Mouse (Mus musculus): ENCODE measurements around the gene Oca2. TPM values are rescaled to one million over a fixed set of nuclear protein-coding genes. Genes with fewer than 3 reads are reported as not detected.

Gene Oca2
- polyA plus RNA-seq, 1 experiment = not detected

DNA sequence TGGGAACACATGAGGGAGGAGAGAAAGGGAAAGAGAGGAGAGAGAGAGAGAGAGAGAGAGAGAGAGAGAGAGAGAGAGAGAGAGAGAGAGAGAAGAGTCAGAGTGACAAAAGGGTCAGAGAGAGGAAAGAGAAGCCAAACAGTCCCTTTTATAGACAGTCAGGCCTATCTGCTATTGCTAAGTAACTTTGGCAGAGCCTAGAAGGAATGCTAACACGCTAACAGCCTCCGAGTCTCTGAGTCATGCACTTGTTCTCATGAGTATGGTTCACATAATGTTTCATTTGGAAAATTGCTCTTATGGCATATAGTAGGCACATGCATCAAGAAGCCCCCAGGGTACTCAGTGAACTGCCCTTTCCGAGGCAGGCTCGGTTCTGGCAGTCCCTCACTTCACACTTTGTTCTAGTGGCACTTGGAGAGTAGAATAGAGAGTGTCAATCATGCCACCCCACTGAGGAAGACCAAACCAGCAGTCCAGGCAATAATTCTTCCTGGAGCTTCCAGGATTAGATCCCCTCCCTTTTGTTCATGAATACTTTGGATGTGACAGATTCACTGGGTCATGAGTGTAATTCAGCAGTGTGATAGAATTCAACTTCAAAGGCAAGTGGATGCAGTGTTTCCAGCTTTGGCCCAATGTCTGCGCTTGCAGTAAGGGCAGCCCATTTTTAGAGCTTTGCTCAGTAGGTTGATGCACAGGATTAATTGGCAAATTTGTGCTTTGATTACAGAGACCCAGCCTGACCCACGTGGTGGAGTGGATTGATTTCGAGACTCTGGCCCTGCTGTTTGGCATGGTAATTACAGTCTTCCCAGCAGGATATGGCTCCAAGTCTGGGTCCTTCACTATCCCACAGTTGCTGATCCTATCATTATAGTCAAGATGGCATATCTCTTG lies 76.3 kb downstream of the Oca2 start:
- H3K36me3 ChIP-seq (ENCODE audit: control insufficient read depth, insufficient read depth) = no peaks in the 10 kb centered on the region
- H3K27me3 ChIP-seq (ENCODE audit: control insufficient read depth, insufficient read depth, insufficient read length) = no peaks in the 10 kb centered on the region
- H3K79me3 ChIP-seq (ENCODE audit: low read depth) = no peaks in the 10 kb centered on the region
- no peak overlapping the region for H3ac ChIP-seq (ENCODE audit: control insufficient read depth, insufficient read length, low read depth)
- H3K4me3 ChIP-seq (ENCODE audit: insufficient read depth, poor library complexity, severe bottlenecking) = no peak overlapping the region
- no peak for TF ChIP-seq MYOG (IDR thresholded peaks at IDR 0.05; ENCODE audit: control insufficient read depth, extremely low read depth, insufficient read length)
- no peak for TF ChIP-seq MYOD1 (IDR thresholded peaks at IDR 0.05; ENCODE audit: control insufficient read depth, insufficient read length, low read depth)
- no peak for TF ChIP-seq FOSL1 (IDR thresholded peaks at IDR 0.05; ENCODE audit: insufficient read depth, low read length, poor library complexity, severe bottlenecking)
- no peak for TF ChIP-seq MAX (IDR thresholded peaks at IDR 0.05)
- no peak for TF ChIP-seq CTCF (IDR thresholded peaks at IDR 0.05; ENCODE audit: control insufficient read depth, insufficient read depth, insufficient read length)
- TF ChIP-seq CEBPB (IDR thresholded peaks at IDR 0.05; ENCODE audit: low read depth) = no peak
- no peak for TF ChIP-seq USF1 (IDR thresholded peaks at IDR 0.05; ENCODE audit: low read depth)
- no peaks in the 10 kb centered on the region for H3K79me2 ChIP-seq (ENCODE audit: control insufficient read depth, insufficient read depth)

DNA sequence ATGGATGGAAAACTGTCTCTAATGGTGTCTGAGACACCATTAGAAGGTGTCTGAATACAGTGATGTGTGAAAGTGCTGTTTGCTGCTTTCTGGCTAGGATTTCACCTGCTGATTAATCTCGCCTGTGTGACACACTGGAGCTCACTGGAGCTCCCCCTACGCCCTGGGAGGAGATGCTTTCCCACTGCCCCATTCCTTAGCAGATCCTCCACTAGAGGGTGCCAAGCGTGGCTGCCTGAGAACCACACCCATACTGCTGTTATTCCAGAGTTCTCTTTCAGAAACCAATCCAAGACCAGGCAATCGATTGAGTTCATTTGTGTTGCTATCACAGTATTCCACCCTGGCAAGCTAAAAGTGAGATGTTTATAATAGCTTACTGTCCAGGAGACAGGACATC lies 88.2 kb downstream of the Oca2 start:
- Histone ChIP-seq H3ac (ENCODE audit: control insufficient read depth, insufficient read length, low read depth) (no peak overlapping the region), H3K79me2 (ENCODE audit: control insufficient read depth, insufficient read depth) (no peaks in the 10 kb centered on the region), H3K79me3 (ENCODE audit: low read depth) (no peaks in the 10 kb centered on the region), H3K4me3 (ENCODE audit: insufficient read depth, poor library complexity, severe bottlenecking) (no peak overlapping the region), H3K27me3 (ENCODE audit: control insufficient read depth, insufficient read depth, insufficient read length) (no peaks in the 10 kb centered on the region), H3K36me3 (ENCODE audit: control insufficient read depth, insufficient read depth) (no peaks in the 10 kb centered on the region)
- TF ChIP-seq MYOG (IDR thresholded peaks at IDR 0.05; ENCODE audit: control insufficient read depth, extremely low read depth, insufficient read length) (no peak), CTCF (IDR thresholded peaks at IDR 0.05; ENCODE audit: control insufficient read depth, insufficient read depth, insufficient read length) (no peak), MYOD1 (IDR thresholded peaks at IDR 0.05; ENCODE audit: control insufficient read depth, insufficient read length, low read depth) (no peak), FOSL1 (IDR thresholded peaks at IDR 0.05; ENCODE audit: insufficient read depth, low read length, poor library complexity, severe bottlenecking) (no peak), MAX (IDR thresholded peaks at IDR 0.05) (no peak), USF1 (IDR thresholded peaks at IDR 0.05; ENCODE audit: low read depth) (no peak), CEBPB (IDR thresholded peaks at IDR 0.05; ENCODE audit: low read depth) (no peak)

DNA sequence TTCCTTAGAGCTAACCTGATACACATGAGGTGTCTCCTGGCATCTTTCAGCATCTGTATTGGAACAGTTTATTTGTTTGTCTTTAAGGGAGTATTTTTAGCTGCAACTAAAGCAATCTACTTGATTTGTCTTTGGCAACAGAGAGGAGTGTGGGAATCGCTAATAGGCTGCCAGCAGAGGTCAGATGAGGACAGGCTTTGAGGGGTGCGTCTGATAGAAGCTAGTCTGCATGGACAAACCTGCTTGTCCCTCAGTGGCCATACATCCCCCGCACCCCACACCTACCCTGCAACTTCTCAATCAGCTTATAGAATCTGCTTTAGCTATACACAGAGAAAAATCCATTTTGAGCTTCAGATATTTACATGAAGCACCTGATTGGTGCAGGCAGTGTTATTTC lies 109.0 kb downstream of the Oca2 start:
- no peaks in the 10 kb centered on the region for H3K79me3 ChIP-seq (ENCODE audit: low read depth)
- TF ChIP-seq MYOD1 (IDR thresholded peaks at IDR 0.05; ENCODE audit: control insufficient read depth, insufficient read length, low read depth) (no peak), CEBPB (IDR thresholded peaks at IDR 0.05; ENCODE audit: low read depth) (no peak), MYOG (IDR thresholded peaks at IDR 0.05; ENCODE audit: control insufficient read depth, extremely low read depth, insufficient read length) (no peak), FOSL1 (IDR thresholded peaks at IDR 0.05; ENCODE audit: insufficient read depth, low read length, poor library complexity, severe bottlenecking) (no peak), USF1 (IDR thresholded peaks at IDR 0.05; ENCODE audit: low read depth) (no peak), CTCF (IDR thresholded peaks at IDR 0.05; ENCODE audit: control insufficient read depth, insufficient read depth, insufficient read length) (no peak), MAX (IDR thresholded peaks at IDR 0.05) (no peak)
- H3K79me2 ChIP-seq (ENCODE audit: control insufficient read depth, insufficient read depth) = no peaks in the 10 kb centered on the region
- H3K36me3 ChIP-seq (ENCODE audit: control insufficient read depth, insufficient read depth) = no peaks in the 10 kb centered on the region
- no peak overlapping the region for H3K4me3 ChIP-seq (ENCODE audit: insufficient read depth, poor library complexity, severe bottlenecking)
- H3ac ChIP-seq (ENCODE audit: control insufficient read depth, insufficient read length, low read depth) = no peak overlapping the region
- no peaks in the 10 kb centered on the region for H3K27me3 ChIP-seq (ENCODE audit: control insufficient read depth, insufficient read depth, insufficient read length)

DNA sequence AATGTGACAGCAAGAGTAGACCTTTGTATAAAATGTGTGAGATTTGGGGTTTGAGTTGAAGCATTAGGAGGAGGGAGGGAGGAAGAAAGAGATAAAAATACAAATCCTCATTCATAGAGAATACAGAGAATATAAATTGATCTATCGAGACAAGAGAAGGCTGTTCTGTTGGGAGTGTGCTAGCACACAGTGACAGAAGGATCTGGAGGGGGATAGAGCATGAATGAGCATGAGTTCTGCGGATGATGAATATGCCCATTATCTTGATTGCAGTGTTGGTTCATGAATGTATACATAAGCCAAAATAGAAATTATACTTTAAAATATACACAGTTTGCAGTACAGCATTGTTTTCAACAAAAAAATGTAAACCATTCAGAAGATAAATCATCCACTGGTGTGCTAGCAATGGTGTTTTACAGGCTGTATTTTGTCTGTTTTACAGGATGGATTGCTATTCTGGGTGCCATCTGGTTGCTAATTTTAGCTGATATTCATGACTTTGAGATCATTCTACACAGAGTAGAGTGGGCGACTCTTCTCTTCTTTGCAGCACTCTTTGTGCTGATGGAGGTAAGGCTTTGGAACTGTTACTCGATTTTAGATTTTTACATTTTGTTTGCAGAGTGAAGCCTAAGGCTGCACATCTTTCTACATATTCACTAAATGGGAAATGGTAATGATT lies 117.2 kb downstream of the Oca2 start:
- no peak for TF ChIP-seq MYOD1 (IDR thresholded peaks at IDR 0.05; ENCODE audit: control insufficient read depth, insufficient read length, low read depth)

DNA sequence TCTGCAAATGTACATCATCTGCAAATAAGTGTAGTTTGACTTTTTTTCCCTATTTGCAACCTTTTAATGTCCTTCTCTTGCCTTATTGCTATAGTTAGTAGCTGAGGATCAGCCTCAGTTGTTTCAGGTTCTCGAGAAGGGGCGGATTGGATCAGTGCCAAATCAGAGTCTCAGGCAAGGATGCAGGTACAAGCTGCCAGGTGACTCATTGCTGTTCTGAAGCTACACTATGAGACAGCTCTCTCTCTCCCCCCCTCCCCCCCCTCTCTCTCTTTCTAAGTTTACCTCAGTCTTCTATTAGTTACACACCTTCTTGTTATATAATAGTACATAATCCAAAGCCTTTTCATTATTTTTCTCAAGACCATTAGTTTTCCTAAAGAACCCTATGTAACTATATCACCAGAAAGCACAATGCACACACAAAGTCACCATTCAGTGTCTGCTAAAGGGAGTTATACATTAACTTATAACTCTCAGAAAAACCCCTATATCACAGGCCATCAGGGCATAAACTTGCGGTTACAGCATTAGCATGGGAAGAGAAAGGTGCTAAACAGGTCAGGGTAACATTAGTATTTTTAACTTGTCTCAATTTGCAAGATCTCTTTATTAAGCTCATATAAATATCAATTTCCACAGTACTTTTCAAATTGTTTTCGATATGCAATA lies 142.3 kb downstream of the Oca2 start:
- Histone ChIP-seq H3ac (ENCODE audit: control insufficient read depth, insufficient read length, low read depth) (no peak overlapping the region), H3K79me2 (ENCODE audit: control insufficient read depth, insufficient read depth) (no peaks in the 10 kb centered on the region), H3K36me3 (ENCODE audit: control insufficient read depth, insufficient read depth) (no peaks in the 10 kb centered on the region), H3K27me3 (ENCODE audit: control insufficient read depth, insufficient read depth, insufficient read length) (no peaks in the 10 kb centered on the region), H3K4me3 (ENCODE audit: insufficient read depth, poor library complexity, severe bottlenecking) (no peak overlapping the region), H3K79me3 (ENCODE audit: low read depth) (no peaks in the 10 kb centered on the region)
- no peak for TF ChIP-seq MYOG (IDR thresholded peaks at IDR 0.05; ENCODE audit: control insufficient read depth, extremely low read depth, insufficient read length)
- TF ChIP-seq USF1 (IDR thresholded peaks at IDR 0.05; ENCODE audit: low read depth) = no peak
- no peak for TF ChIP-seq CEBPB (IDR thresholded peaks at IDR 0.05; ENCODE audit: low read depth)
- TF ChIP-seq CTCF (IDR thresholded peaks at IDR 0.05; ENCODE audit: control insufficient read depth, insufficient read depth, insufficient read length) = no peak
- TF ChIP-seq FOSL1 (IDR thresholded peaks at IDR 0.05; ENCODE audit: insufficient read depth, low read length, poor library complexity, severe bottlenecking) = no peak
- no peak for TF ChIP-seq MAX (IDR thresholded peaks at IDR 0.05)
- no peak for TF ChIP-seq MYOD1 (IDR thresholded peaks at IDR 0.05; ENCODE audit: control insufficient read depth, insufficient read length, low read depth)

More for the DNA sequence above, 117.2 kb downstream of the Oca2 start:
- no peaks in the 10 kb centered on the region for H3K27me3 ChIP-seq (ENCODE audit: control insufficient read depth, insufficient read depth, insufficient read length)
- H3K4me3 ChIP-seq (ENCODE audit: insufficient read depth, poor library complexity, severe bottlenecking) = no peak overlapping the region
- H3K79me2 ChIP-seq (ENCODE audit: control insufficient read depth, insufficient read depth) = no peaks in the 10 kb centered on the region
- H3ac ChIP-seq (ENCODE audit: control insufficient read depth, insufficient read length, low read depth) = no peak overlapping the region
- no peaks in the 10 kb centered on the region for H3K79me3 ChIP-seq (ENCODE audit: low read depth)
- H3K36me3 ChIP-seq (ENCODE audit: control insufficient read depth, insufficient read depth) = no peaks in the 10 kb centered on the region
